Mouse (Mus musculus): ENCODE results near the gene Pdia5.

Gene Pdia5

GRCm38 (mm10) chr16:35441346-35442025 is 49.2 kb downstream of the Pdia5 start:
- peak; percentile 70 to 81 for DNase-seq (ENCODE audit: low spot score in 2 of 2)

DNA sequence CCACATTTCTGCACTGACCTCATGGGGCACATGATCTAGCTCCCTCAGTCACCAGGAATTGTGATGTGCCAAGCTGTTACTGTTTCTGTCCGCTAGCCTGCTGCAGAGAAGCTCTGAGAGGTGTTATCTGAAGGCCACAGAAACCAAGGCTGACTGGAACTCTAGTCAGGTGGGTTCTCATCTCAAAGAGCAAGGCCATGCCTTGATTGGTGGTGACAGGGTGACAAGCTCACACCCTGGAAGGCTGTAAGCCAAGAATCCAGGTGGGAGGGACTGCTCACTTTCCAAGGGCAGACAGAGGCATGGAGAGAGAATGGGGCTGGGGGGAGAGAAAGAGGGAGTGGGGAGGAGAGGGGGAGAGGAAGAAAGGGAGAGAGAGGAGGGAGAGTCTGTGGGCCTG is 51.6 kb downstream of the Pdia5 start:
- DNase-seq (ENCODE audit: low spot score in 2 of 2), result no peak

DNA sequence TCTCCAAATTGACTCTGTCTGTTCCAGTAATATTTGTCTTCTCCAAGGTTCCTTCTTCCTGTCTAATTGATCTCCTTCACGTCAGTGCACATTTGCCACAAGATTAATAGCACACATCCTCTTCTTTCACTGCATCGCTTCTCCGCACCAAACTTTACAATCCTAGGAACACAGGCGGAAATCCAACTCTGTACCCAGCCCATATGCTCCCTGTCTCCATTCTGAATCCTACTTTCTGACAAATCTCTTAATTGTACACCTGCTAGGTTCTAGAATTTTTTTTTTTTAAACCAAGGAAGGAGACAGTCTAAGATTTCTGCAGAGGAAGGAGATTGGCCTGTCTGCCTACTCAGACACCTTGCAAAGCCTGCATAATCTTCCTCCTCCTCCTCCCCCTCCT is 59.1 kb downstream of the Pdia5 start:
- DNase-seq (ENCODE audit: low spot score in 2 of 2), result no peak

GRCm38 (mm10) chr16:35424926-35425325 is 65.7 kb downstream of the Pdia5 start:
- DNase-seq (ENCODE audit: low spot score in 2 of 2), result no peak

DNA sequence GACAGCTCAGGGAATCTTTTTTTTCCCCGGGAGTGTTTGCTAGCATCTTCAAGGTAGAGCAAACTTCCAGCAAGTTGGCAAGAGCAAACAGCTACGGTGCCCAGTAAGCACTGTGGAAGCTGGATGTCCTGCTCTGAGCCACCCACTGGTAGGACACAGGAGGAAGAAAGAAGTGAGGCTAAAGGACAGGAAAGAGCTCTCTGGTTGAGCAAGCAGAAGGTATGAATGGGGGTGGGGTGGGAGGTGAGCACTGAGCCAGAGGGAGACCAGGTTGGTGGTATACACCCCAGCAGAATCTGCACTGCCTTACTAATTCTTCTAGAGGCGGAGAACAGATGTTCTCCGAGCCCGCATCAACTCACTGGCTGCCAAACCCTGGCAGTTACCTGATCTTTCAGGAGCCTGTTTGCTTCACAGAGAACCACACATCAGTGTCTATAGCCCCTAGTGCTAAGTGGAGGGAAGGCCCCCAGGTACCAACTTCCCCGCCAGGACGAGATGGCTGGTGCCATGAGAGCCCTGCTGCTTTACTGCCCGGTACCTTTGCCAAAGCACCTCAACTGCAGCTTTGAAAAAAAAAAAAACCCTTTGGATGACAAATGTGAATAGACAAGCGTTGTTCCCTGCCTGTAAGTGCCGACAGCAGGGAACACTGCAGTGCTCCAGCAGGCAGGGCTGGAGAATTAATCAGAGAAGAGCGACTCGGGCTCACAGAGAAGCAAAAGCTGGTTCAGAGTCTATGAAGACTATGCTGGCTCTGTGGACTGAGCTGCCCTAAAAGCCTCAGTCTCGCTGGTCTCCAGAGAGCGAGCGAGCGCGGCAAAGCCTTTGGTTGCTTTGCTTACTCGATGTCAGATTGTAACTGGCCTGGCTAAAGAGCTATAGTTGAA is 67.2 kb downstream of the Pdia5 start:
- no peak for DNase-seq (ENCODE audit: low spot score in 2 of 2)

- no peak for DNase-seq (ENCODE audit: low spot score in 2 of 2)
Measured at GRCm38 (mm10) chr16:35422705-35423104, 68.0 kb downstream of the Pdia5 start.

GRCm38 (mm10) chr16:35422141-35422540 is 68.5 kb downstream of the Pdia5 start:
- peak in 1 of 2 experiments; percentile 43 for DNase-seq (ENCODE audit: low spot score in 2 of 2)

DNA sequence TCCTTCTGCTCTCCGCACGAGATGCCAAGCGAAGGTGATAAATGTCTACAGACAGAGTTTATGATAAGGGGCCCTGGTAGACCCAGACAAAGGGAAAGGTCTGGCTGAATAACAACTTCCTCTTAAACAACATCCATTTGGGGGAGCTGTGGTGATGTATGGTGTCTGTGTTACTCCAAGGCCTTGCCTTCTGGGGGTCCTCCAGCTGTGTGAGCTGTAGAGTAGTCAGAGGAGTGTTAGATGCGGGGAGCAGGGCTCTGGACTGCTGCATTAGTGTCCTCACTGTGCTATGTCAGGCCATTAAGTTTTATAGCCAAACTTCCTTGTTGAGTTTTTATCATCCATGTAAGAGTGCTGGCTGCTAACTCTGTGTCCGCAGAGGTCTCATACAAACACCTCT is 76.1 kb downstream of the Pdia5 start:
- DNase-seq (ENCODE audit: low spot score in 2 of 2), result no peak

DNA sequence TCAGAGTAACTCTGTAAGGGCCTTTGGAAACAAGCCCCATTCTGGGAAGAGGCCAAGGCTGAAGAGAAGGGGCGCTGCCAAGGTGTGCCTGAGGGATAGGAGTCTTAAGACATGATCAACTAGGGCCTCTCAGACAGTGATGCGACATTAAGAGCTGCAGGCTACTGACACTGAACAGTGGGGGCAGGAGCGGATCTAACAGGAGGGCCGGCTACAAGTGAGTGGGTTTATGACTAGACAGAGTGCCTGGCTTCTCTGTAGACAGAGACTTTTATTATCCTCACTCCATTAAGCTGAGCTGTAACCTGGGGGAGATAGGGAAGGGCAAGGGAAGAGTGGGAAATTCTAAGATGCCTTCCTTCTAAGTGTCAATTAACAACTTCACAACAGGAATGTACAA is 84.0 kb downstream of the Pdia5 start:
- DNase-seq (ENCODE audit: low spot score in 2 of 2), result no peak

GRCm38 (mm10) chr16:35406166-35406565 is 84.5 kb downstream of the Pdia5 start:
- no peak for DNase-seq (ENCODE audit: low spot score in 2 of 2)

GRCm38 (mm10) chr16:35405348-35406080 is 85.2 kb downstream of the Pdia5 start:
- DNase-seq (ENCODE audit: low spot score in 2 of 2), result no peak

- no peak for DNase-seq (ENCODE audit: low spot score in 2 of 2)
Measured at GRCm38 (mm10) chr16:35404864-35405263, 85.8 kb downstream of the Pdia5 start.

DNA sequence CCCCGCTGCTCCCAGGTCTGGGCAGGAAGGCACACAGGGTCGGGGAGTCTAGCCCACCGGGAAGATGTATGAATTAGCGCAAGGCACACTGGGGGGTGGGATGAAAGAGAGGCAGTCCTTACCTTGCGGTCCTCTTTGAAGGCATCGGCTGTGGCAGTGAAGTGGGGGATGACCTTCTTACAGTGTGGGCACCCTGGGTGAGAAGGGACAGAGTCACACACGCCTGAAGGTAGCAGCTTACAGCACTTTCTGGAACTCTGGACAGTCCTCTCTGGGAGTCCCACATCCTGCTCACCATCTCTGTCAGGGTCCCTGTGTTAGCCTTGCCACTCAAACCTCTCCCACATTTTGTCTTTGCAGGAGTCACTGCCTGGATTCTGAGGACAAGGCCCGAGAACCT is 86.8 kb downstream of the Pdia5 start:
- DNase-seq (ENCODE audit: low spot score in 2 of 2), result no peak

GRCm38 (mm10) chr16:35403356-35403755 is 87.3 kb downstream of the Pdia5 start:
- peak in 1 of 2 experiments; percentile 47 for DNase-seq (ENCODE audit: low spot score in 2 of 2)

DNA sequence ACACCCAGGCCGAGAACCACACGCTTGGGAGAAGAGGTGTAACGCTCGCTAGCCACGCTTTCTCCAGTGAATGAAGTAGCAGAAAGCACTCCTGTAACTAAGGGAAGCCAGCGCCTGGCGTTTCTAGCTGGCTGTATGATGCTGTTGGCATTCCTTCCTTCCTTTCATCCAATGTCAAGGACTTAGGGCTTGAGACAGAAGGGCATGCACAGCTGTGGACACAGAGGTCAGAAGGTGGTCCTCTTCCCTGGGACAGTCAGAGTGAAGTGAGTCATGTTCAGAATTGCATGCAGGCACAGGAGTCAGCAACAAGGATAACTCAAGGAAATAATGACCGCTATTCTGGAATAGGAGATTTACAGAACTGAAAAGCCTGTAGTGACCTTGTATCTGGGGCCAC is 97.9 kb downstream of the Pdia5 start:
- DNase-seq (ENCODE audit: low spot score in 2 of 2), result no peak

GRCm38 (mm10) chr16:35385654-35386053 is 105.0 kb downstream of the Pdia5 start:
- DNase-seq (ENCODE audit: low spot score in 2 of 2), result no peak

DNA sequence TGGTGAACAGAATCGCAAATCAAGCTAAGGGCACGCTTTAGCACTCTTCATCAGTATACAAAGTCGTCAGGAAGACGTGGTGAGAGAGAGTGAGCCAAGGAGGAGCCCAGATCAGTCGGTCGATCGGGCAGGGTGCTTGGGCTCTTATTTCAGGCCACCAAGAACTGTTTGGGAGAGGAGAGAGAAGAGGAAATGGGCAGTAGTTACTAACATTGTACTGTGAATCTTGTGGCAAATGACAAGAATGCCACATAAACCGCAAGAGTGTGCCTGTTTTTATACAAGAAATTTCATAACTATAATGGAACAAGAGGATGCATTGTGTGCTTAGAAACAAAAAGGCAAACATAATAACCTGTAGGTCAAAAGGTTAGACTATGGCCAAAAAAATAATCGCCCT is 110.6 kb downstream of the Pdia5 start:
- no peak for DNase-seq (ENCODE audit: low spot score in 2 of 2)

GRCm38 (mm10) chr16:35379344-35379743 is 111.3 kb downstream of the Pdia5 start:
- no peak for DNase-seq (ENCODE audit: low spot score in 2 of 2)

DNA sequence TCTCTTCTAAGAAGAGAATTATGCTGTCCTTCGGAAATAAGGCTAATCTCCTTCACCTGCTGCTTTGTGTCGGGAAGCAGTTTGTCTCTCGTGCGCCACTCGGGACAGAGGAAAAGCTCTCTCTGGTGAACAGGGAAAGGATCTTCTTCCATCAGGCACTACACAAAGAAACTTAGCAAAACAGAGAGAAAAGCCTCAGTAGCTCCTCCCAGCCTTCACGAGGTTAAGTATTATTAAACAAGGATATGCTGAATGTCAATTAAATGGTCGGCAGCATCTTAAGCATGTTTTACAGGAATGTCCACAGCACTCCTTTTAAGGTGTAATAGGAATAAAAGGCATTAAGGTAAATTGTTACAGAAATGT is 126.6 kb downstream of the Pdia5 start:
- DNase-seq (ENCODE audit: low spot score in 2 of 2), result no peak

GRCm38 (mm10) chr16:35363150-35364062 is 127.3 kb downstream of the Pdia5 start, which contains the start of gene Sec22a:
Gene Sec22a, minus strand, starts transcription at chr16:35363918.
- peak; percentile 96 for DNase-seq (ENCODE audit: low spot score in 2 of 2)

DNA sequence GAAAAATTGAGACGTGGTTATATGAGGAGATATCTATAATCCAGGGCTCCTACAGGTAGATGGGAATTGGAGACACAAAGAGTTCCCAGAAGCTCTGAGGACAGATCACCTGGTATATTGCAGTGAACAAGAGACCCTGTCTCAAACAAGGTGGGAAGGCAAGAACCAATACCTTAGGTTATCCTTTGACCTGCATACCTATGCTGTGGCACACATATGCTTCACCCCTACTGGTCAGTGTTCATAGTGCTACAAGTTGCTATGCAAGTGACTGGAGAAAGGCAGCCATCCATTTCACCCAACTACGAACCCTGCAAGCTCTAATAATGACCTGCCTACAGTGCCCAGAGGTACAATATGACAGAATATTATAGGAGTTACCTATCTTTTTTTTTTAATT is 128.5 kb downstream of the Pdia5 start:
- no peak for DNase-seq (ENCODE audit: low spot score in 2 of 2)
